Mouse (Mus musculus): Measurements from ENCODE around the gene Ptpn21.

GRCm38 (mm10) chr12:98701564-98701963 lies 35.6 kb downstream of the Ptpn21 start:
- TF ChIP-seq GATA1 (IDR thresholded peaks at IDR 0.05; ENCODE audit: low read depth, low read length) (no peak), CHD1 (IDR thresholded peaks at IDR 0.05; ENCODE audit: low read depth, low read length) (no peak), POLR2A (IDR thresholded peaks at IDR 0.05; ENCODE audit: control insufficient read depth in 1 of 2, insufficient read depth in 1 of 2, low read depth in 1 of 2, low read length in 2 of 2, poor library complexity in 1 of 2) (no peak), CTCF (IDR thresholded peaks at IDR 0.05 in 2 of 3, conservative IDR thresholded peaks at IDR 0.05 in 1 of 3; ENCODE audit: control insufficient read depth in 1 of 3, insufficient read depth in 1 of 3, low read depth in 2 of 3, low read length in 3 of 3, poor library complexity in 1 of 3, severe bottlenecking in 1 of 3) (no peak), ETS1 (IDR thresholded peaks at IDR 0.05; ENCODE audit: low read depth, low read length) (no peak), USF2 (IDR thresholded peaks at IDR 0.05; ENCODE audit: borderline replicate concordance in 1 of 2, insufficient read depth in 1 of 2, low read depth in 1 of 2, low read length in 2 of 2) (no peak), BHLHE40 (IDR thresholded peaks at IDR 0.05; ENCODE audit: borderline replicate concordance, low read depth, low read length) (no peak), GABPA (IDR thresholded peaks at IDR 0.05; ENCODE audit: low read depth, low read length) (no peak), ZNF384 (IDR thresholded peaks at IDR 0.05; ENCODE audit: low read depth, low read length) (no peak), POLR2AphosphoS2 (IDR thresholded peaks at IDR 0.05; ENCODE audit: low read length) (no peak), EP300 (IDR thresholded peaks at IDR 0.05; ENCODE audit: low read depth in 1 of 2, low read length in 2 of 2) (no peak), TAL1 (IDR thresholded peaks at IDR 0.05; ENCODE audit: low read length) (no peak)
